Mouse (Mus musculus): ENCODE measurements around the gene Barx2. TPM values are rescaled to one million over a fixed set of nuclear protein-coding genes. Genes with fewer than 3 reads are reported as not detected.

The Barx2 gene
- polyA plus RNA-seq, 1 experiment from 2014 or later, result 6.1 TPM

GRCm38 (mm10) chr9:31882376-31882775 lies 30.9 kb downstream of the Barx2 start:
- H3K9me3 ChIP-seq, result no peaks in the 10 kb centered on the region
- H3K27me3 ChIP-seq, result no peaks in the 10 kb centered on the region
- H3K4me1 ChIP-seq, result no peaks in the 10 kb centered on the region
- H3K4me2 ChIP-seq, result no peak overlapping the region
- no peak overlapping the region for H3K4me3 ChIP-seq
- WGBS, result 74% methylated on average over 2 of the region's 2 CpGs
- no peak for ATAC-seq (ENCODE audit: insufficient number of reproducible peaks, low FRiP score, low TSS enrichment, low read depth)
- H3K36me3 ChIP-seq, result no peaks in the 10 kb centered on the region
- no peak overlapping the region for H3K27ac ChIP-seq
- no peak overlapping the region for H3K9ac ChIP-seq

GRCm38 (mm10) chr9:31875556-31875955 lies 37.7 kb downstream of the Barx2 start:
- no peaks in the 10 kb centered on the region for H3K36me3 ChIP-seq
- H3K9ac ChIP-seq, result no peak overlapping the region
- H3K9me3 ChIP-seq, result no peaks in the 10 kb centered on the region
- no peak overlapping the region for H3K4me3 ChIP-seq
- no peak overlapping the region for H3K4me2 ChIP-seq
- ATAC-seq (ENCODE audit: insufficient number of reproducible peaks, low FRiP score, low TSS enrichment, low read depth), result no peak
- no peaks in the 10 kb centered on the region for H3K27me3 ChIP-seq
- peaks cover 3% of the 10 kb centered on the region; the same call in 1 of the 2 replicates for H3K4me1 ChIP-seq
- H3K27ac ChIP-seq, result no peak overlapping the region
- 82% methylated on average over 3 of the region's 3 CpGs for WGBS

GRCm38 (mm10) chr9:31874236-31874635 lies 39.0 kb downstream of the Barx2 start:
- H3K4me1 ChIP-seq, result peaks cover 3% of the 10 kb centered on the region; the same call in 1 of the 2 replicates
- no peak for ATAC-seq (ENCODE audit: insufficient number of reproducible peaks, low FRiP score, low TSS enrichment, low read depth)
- no peak overlapping the region for H3K27ac ChIP-seq
- no peaks in the 10 kb centered on the region for H3K36me3 ChIP-seq
- WGBS, result 71% methylated on average over 3 of the region's 3 CpGs
- H3K4me3 ChIP-seq, result no peak overlapping the region
- no peaks in the 10 kb centered on the region for H3K27me3 ChIP-seq
- no peak overlapping the region for H3K9ac ChIP-seq
- no peaks in the 10 kb centered on the region for H3K9me3 ChIP-seq
- no peak overlapping the region for H3K4me2 ChIP-seq

- no peak overlapping the region for H3K9ac ChIP-seq
- 25% methylated on average over 4 of the region's 4 CpGs for WGBS
- no peak for ATAC-seq (ENCODE audit: insufficient number of reproducible peaks, low FRiP score, low TSS enrichment, low read depth)
- H3K27me3 ChIP-seq, result no peaks in the 10 kb centered on the region
- no peak overlapping the region for H3K4me3 ChIP-seq
- H3K9me3 ChIP-seq, result no peaks in the 10 kb centered on the region
- no peak overlapping the region for H3K27ac ChIP-seq
- no peaks in the 10 kb centered on the region for H3K36me3 ChIP-seq
- no peak overlapping the region for H3K4me2 ChIP-seq
- H3K4me1 ChIP-seq, result peaks cover 3% of the 10 kb centered on the region; the same call in 1 of the 2 replicates
These were observed 41.9 kb downstream of the Barx2 start for GRCm38 (mm10) chr9:31871410-31871809.

GRCm38 (mm10) chr9:31868823-31869460 lies 44.3 kb downstream of the Barx2 start:
- H3K9ac ChIP-seq, result no peak overlapping the region
- no peaks in the 10 kb centered on the region for H3K4me1 ChIP-seq
- no peak overlapping the region for H3K4me3 ChIP-seq
- WGBS, result 67% methylated on average over 2 of the region's 2 CpGs
- ATAC-seq (ENCODE audit: insufficient number of reproducible peaks, low FRiP score, low TSS enrichment, low read depth), result no peak
- no peaks in the 10 kb centered on the region for H3K27me3 ChIP-seq
- H3K36me3 ChIP-seq, result no peaks in the 10 kb centered on the region
- H3K4me2 ChIP-seq, result no peak overlapping the region
- H3K9me3 ChIP-seq, result no peaks in the 10 kb centered on the region
- H3K27ac ChIP-seq, result no peak overlapping the region

GRCm38 (mm10) chr9:31863830-31864229 lies 49.4 kb downstream of the Barx2 start:
- no peaks in the 10 kb centered on the region for H3K36me3 ChIP-seq
- H3K4me2 ChIP-seq, result no peak overlapping the region
- H3K4me3 ChIP-seq, result no peak overlapping the region
- H3K9ac ChIP-seq, result no peak overlapping the region
- no peak overlapping the region for H3K27ac ChIP-seq
- 65% methylated on average over 6 of the region's 6 CpGs for WGBS
- H3K9me3 ChIP-seq, result no peaks in the 10 kb centered on the region
- H3K4me1 ChIP-seq, result peaks cover 2% of the 10 kb centered on the region; the same call in 1 of the 2 replicates
- no peak for ATAC-seq (ENCODE audit: insufficient number of reproducible peaks, low FRiP score, low TSS enrichment, low read depth)
- H3K27me3 ChIP-seq, result no peaks in the 10 kb centered on the region

GRCm38 (mm10) chr9:31859446-31859845 lies 53.8 kb downstream of the Barx2 start:
- WGBS, result 44% methylated on average over 5 of the region's 5 CpGs
- H3K36me3 ChIP-seq, result no peaks in the 10 kb centered on the region
- no peaks in the 10 kb centered on the region for H3K9me3 ChIP-seq
- H3K4me1 ChIP-seq, result peaks cover 6% of the 10 kb centered on the region; the same call in 1 of the 2 replicates
- H3K4me2 ChIP-seq, result no peak overlapping the region
- H3K4me3 ChIP-seq, result no peak overlapping the region
- no peak overlapping the region for H3K27ac ChIP-seq
- H3K9ac ChIP-seq, result no peak overlapping the region
- ATAC-seq (ENCODE audit: insufficient number of reproducible peaks, low FRiP score, low TSS enrichment, low read depth), result no peak
- peaks cover 6% of the 10 kb centered on the region; the same call in 1 of the 2 replicates for H3K27me3 ChIP-seq

GRCm38 (mm10) chr9:31858720-31859340 lies 54.4 kb downstream of the Barx2 start:
- 6% methylated on average over 20 of the region's 20 CpGs for WGBS
- H3K4me3 ChIP-seq, result peak overlapping the region; percentile 17
- peaks cover 6% of the 10 kb centered on the region; the same call in 1 of the 2 replicates for H3K4me1 ChIP-seq
- no peaks in the 10 kb centered on the region for H3K36me3 ChIP-seq
- peak; percentile 46; the same call in 1 of the 2 replicates for ATAC-seq (ENCODE audit: insufficient number of reproducible peaks, low FRiP score, low TSS enrichment, low read depth)
- no peak overlapping the region for H3K9ac ChIP-seq
- no peaks in the 10 kb centered on the region for H3K9me3 ChIP-seq
- H3K27me3 ChIP-seq, result peaks cover 6% of the 10 kb centered on the region; the same call in 1 of the 2 replicates
- peak overlapping the region; percentile 32 for H3K4me2 ChIP-seq
- no peak overlapping the region for H3K27ac ChIP-seq

GRCm38 (mm10) chr9:31857512-31857911 lies 55.8 kb downstream of the Barx2 start:
- Histone ChIP-seq H3K4me2 (no peak overlapping the region), H3K4me1 (peaks cover 6% of the 10 kb centered on the region; the same call in 1 of the 2 replicates), H3K4me3 (no peak overlapping the region), H3K27ac (no peak overlapping the region), H3K27me3 (peaks cover 6% of the 10 kb centered on the region; the same call in 1 of the 2 replicates), H3K9ac (no peak overlapping the region), H3K36me3 (no peaks in the 10 kb centered on the region), H3K9me3 (no peaks in the 10 kb centered on the region)
- 72% methylated on average over 1 of the region's 1 CpGs for WGBS
- ATAC-seq (ENCODE audit: insufficient number of reproducible peaks, low FRiP score, low TSS enrichment, low read depth), result no peak

GRCm38 (mm10) chr9:31856437-31856836 lies 56.8 kb downstream of the Barx2 start:
- no peak overlapping the region for H3K9ac ChIP-seq
- ATAC-seq (ENCODE audit: insufficient number of reproducible peaks, low FRiP score, low TSS enrichment, low read depth), result no peak
- H3K4me1 ChIP-seq, result peaks cover 6% of the 10 kb centered on the region; the same call in 1 of the 2 replicates
- H3K27me3 ChIP-seq, result peaks cover 6% of the 10 kb centered on the region; the same call in 1 of the 2 replicates
- no peak overlapping the region for H3K27ac ChIP-seq
- 23% methylated on average over 8 of the region's 8 CpGs for WGBS
- no peak overlapping the region for H3K4me2 ChIP-seq
- no peaks in the 10 kb centered on the region for H3K36me3 ChIP-seq
- no peak overlapping the region for H3K4me3 ChIP-seq
- H3K9me3 ChIP-seq, result no peaks in the 10 kb centered on the region

GRCm38 (mm10) chr9:31855668-31856067 lies 57.6 kb downstream of the Barx2 start:
- Histone ChIP-seq H3K4me2 (no peak overlapping the region), H3K4me3 (no peak overlapping the region), H3K36me3 (no peaks in the 10 kb centered on the region), H3K27ac (no peak overlapping the region), H3K9ac (no peak overlapping the region), H3K27me3 (peaks cover 6% of the 10 kb centered on the region; the same call in 1 of the 2 replicates), H3K4me1 (peaks cover 6% of the 10 kb centered on the region; the same call in 1 of the 2 replicates), H3K9me3 (no peaks in the 10 kb centered on the region)
- ATAC-seq (ENCODE audit: insufficient number of reproducible peaks, low FRiP score, low TSS enrichment, low read depth), result no peak; the same call in 1 of the 2 replicates
- WGBS, result 68% methylated on average over 6 of the region's 6 CpGs

- no peaks in the 10 kb centered on the region for H3K9me3 ChIP-seq
- H3K4me3 ChIP-seq, result no peak overlapping the region
- H3K27ac ChIP-seq, result no peak overlapping the region
- H3K4me1 ChIP-seq, result no peaks in the 10 kb centered on the region
- 59% methylated on average over 8 of the region's 8 CpGs for WGBS
- H3K4me2 ChIP-seq, result no peak overlapping the region
- ATAC-seq (ENCODE audit: insufficient number of reproducible peaks, low FRiP score, low TSS enrichment, low read depth), result no peak
- H3K27me3 ChIP-seq, result no peaks in the 10 kb centered on the region
- H3K9ac ChIP-seq, result no peak overlapping the region
- H3K36me3 ChIP-seq, result no peaks in the 10 kb centered on the region
These were observed 61.6 kb downstream of the Barx2 start for GRCm38 (mm10) chr9:31851710-31852109.

All from limb, embryonic 15.5 days (tissue).